Mouse (Mus musculus): ENCODE measurements around the gene Snrpa1.

DNA sequence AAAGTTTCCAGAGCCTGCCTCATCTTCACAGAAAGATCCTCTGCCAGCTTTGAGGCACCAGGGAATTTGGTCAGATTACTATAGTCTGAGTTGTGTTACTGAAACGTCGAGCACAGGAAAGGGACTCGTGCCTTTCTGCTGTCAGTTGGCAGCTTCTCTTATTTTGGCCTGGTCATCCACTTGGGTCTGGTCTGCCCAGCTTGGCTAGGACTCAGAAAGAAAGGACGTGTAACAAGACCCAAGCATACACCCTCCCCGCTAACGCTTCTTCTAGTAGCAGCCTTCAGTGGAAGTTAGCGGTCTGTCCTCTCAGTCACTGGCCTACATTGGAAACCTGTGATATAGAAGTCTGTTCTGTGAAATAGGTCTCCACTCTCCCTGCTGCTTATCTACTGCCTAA lies 25.7 kb downstream of the Snrpa1 start:
- no peak for TF ChIP-seq CTCF (IDR thresholded peaks at IDR 0.05; ENCODE audit: extremely low read depth, insufficient read depth, low read length)
- TF ChIP-seq POLR2A (IDR thresholded peaks at IDR 0.05; ENCODE audit: extremely low read depth, insufficient read depth, low read length): no peak
